Mouse (Mus musculus) kidney, embryonic 16.5 days (tissue): ENCODE results near the gene Vps16. TPM values are rescaled to one million over a fixed set of nuclear protein-coding genes. Genes with fewer than 3 reads are reported as not detected.

ENCODE experiments used
- polyA plus RNA-seq: library from polyadenylated mRNA; unstranded; fragments of >200 nt; fragmentation: Nextera tagmentation; extraction: Ambion mirVana; gene quantifications from 2 replicates; pipeline ENCODE4 v1.2.1, GENCODE M21; 2015

Vps16 gene
- polyA plus RNA-seq, 1 experiment from 2014 or later: 109 TPM

Other genes starting within 250 kb of the Vps16 start
- 687 and 730 TPM in 2 replicates for gene Snrpb, start 244.9 kb upstream of the Vps16 start, polyA plus RNA-seq
- gene Tmc2, start 229.1 kb upstream of the Vps16 start, polyA plus RNA-seq: not detected in 2 replicates
- gene Nop56, start 149.9 kb upstream of the Vps16 start, polyA plus RNA-seq: 310 and 313 TPM in 2 replicates
- gene Idh3b, start 139.8 kb upstream of the Vps16 start, polyA plus RNA-seq: 227 and 246 TPM in 2 replicates
- 2.1 and 2.3 TPM in 2 replicates for gene Ebf4, start 129.2 kb upstream of the Vps16 start, polyA plus RNA-seq
- gene Cpxm1, start 26.8 kb upstream of the Vps16 start, polyA plus RNA-seq: 104 and 105 TPM in 2 replicates
- gene Gm28372, start 19.1 kb upstream of the Vps16 start, polyA plus RNA-seq: not detected in 2 replicates
- gene 1700020A23Rik, start 19.1 kb upstream of the Vps16 start, polyA plus RNA-seq: not detected in 2 replicates
- not detected in 2 replicates for gene Tmem239, start 17.9 kb upstream of the Vps16 start, polyA plus RNA-seq
- gene Pced1a, start 362 bp downstream of the Vps16 start, polyA plus RNA-seq: 20.1 and 21.7 TPM in 2 replicates
- 91.6 and 92.0 TPM in 2 replicates for gene Ptpra, start 25.9 kb downstream of the Vps16 start, polyA plus RNA-seq
- 98.5 and 104 TPM in 2 replicates for gene Mrps26, start 139.4 kb downstream of the Vps16 start, polyA plus RNA-seq
- 0.32 TPM in 1 of 2 replicates, not detected in the other for gene Oxt, start 151.8 kb downstream of the Vps16 start, polyA plus RNA-seq
- gene Avp, start 158.2 kb downstream of the Vps16 start, polyA plus RNA-seq: not detected in 2 replicates
- 16.4 and 19.8 TPM in 2 replicates for gene Fastkd5, start 205.7 kb downstream of the Vps16 start, polyA plus RNA-seq
- gene Ubox5, start 205.7 kb downstream of the Vps16 start, polyA plus RNA-seq: 14.3 and 16.0 TPM in 2 replicates
- gene Lzts3, start 218.5 kb downstream of the Vps16 start, polyA plus RNA-seq: 15.7 and 17.7 TPM in 2 replicates
- gene Ddrgk1, start 240.3 kb downstream of the Vps16 start, polyA plus RNA-seq: 67.9 and 79.4 TPM in 2 replicates
- gene Itpa, start 243.3 kb downstream of the Vps16 start, polyA plus RNA-seq: 108 and 116 TPM in 2 replicates